Mouse (Mus musculus) CH12.LX (cell line): ENCODE data around the gene Nrxn3. TPM values are rescaled to one million over a fixed set of nuclear protein-coding genes. Genes with fewer than 3 reads are reported as not detected.

ENCODE experiments used
- DNase-seq: peaks from one replicate; pipeline ENCODE4 v3.0.0-alpha.2; 2013; ENCODE audit errors: extremely low read depth
- H3K27ac ChIP-seq: 2 replicates; pipeline ENCODE4 v1.5.1; 2012; ENCODE audit warnings: low read depth, mild to moderate bottlenecking, control low read depth, moderate library complexity; ENCODE audit not compliant: insufficient read depth
- H3K27me3 ChIP-seq: replicated peaks from 2 replicates; pipeline ENCODE3; 2012; ENCODE audit warnings: inconsistent platforms
- H3K36me3 ChIP-seq, 2 experiments: replicated peaks in 1 of 2; 2 replicates each; pipeline versions ENCODE3 to v1.6.1; 2012; ENCODE audit warnings: inconsistent platforms in 1 of 2, low read length in 1 of 2, mild to moderate bottlenecking in 1 of 2, mixed read lengths in 1 of 2, moderate library complexity in 1 of 2; ENCODE audit not compliant: control insufficient read depth in 1 of 2, insufficient read depth in 1 of 2
- H3K4me1 ChIP-seq, 2 experiments: 2 replicates each; pipeline ENCODE4 v1.6.1; 2012; ENCODE audit warnings: inconsistent platforms in 1 of 2, moderate library complexity in 1 of 2; ENCODE audit not compliant: insufficient read depth in 2 of 2, control insufficient read depth in 1 of 2
- H3K4me2 ChIP-seq: 2 replicates; pipeline ENCODE4 v1.6.1; 2012; ENCODE audit warnings: low read depth, mild to moderate bottlenecking, control low read depth; ENCODE audit not compliant: poor library complexity, insufficient read depth, severe bottlenecking
- H3K4me3 ChIP-seq, 3 experiments: fragments of 150-350 bp in 1 of 3; sonication (generic) in 1 of 3; replicated peaks in 1 of 3; 2 replicates each; pipeline versions ENCODE3 to v1.5.1; 2011 to 2012; ENCODE audit warnings: low read depth in 2 of 3, low read length in 2 of 3, mild to moderate bottlenecking in 2 of 3, moderate library complexity in 2 of 3, control low read depth in 1 of 3, improper control_type of control experiment in 1 of 3, inconsistent platforms in 1 of 3, mixed read lengths in 1 of 3; ENCODE audit not compliant: poor library complexity in 1 of 3
- H3K79me2 ChIP-seq: replicated peaks from 2 replicates; pipeline ENCODE4 v1.6.1; 2012; ENCODE audit warnings: mild to moderate bottlenecking, moderate library complexity; ENCODE audit not compliant: control insufficient read depth, poor library complexity, insufficient read depth, severe bottlenecking; ENCODE audit errors: extremely low read depth
- H3K9ac ChIP-seq: 2 replicates; pipeline ENCODE4 v1.6.1; 2012; ENCODE audit warnings: low read depth, mild to moderate bottlenecking, control low read depth, moderate library complexity; ENCODE audit not compliant: insufficient read depth
- H3K9me3 ChIP-seq: replicated peaks from 2 replicates; pipeline ENCODE3; 2012; ENCODE audit warnings: low read length, inconsistent platforms, mixed read lengths
- BHLHE40 ChIP-seq: IDR thresholded peaks from 2 replicates; pipeline ENCODE4 v1.6.1; 2011; ENCODE audit warnings: mild to moderate bottlenecking, low read depth, low read length, improper control_type of control experiment
- CHD1 ChIP-seq: IDR thresholded peaks from 2 replicates; pipeline ENCODE4 v1.6.1; 2012; ENCODE audit warnings: low read depth, low read length, improper control_type of control experiment, inconsistent platforms
- CHD2 ChIP-seq: IDR thresholded peaks from 2 replicates; pipeline ENCODE4 v1.6.1; 2011; ENCODE audit warnings: low read length, improper control_type of control experiment
- CTCF ChIP-seq, 2 experiments: IDR thresholded peaks in 1 of 2; conservative IDR thresholded peaks in 1 of 2; 2 replicates each; pipeline ENCODE4 v1.5.1; 2011 to 2012; ENCODE audit warnings: low read depth in 2 of 2, low read length in 2 of 2, improper control_type of control experiment in 1 of 2, inconsistent platforms in 1 of 2, mild to moderate bottlenecking in 1 of 2, moderate library complexity in 1 of 2
- ELF1 ChIP-seq: IDR thresholded peaks from 2 replicates; pipeline ENCODE4 v1.6.1; 2014; ENCODE audit warnings: low read depth, mild to moderate bottlenecking, inconsistent platforms, low read length, improper control_type of control experiment
- EP300 ChIP-seq: IDR thresholded peaks from 2 replicates; pipeline ENCODE4 v1.6.1; 2011; ENCODE audit warnings: low read length, improper control_type of control experiment
- ETS1 ChIP-seq: conservative IDR thresholded peaks from 2 replicates; pipeline ENCODE4 v1.6.1; 2012; ENCODE audit warnings: low read depth, mild to moderate bottlenecking, inconsistent platforms, low read length, improper control_type of control experiment, moderate library complexity
- GABPA ChIP-seq: IDR thresholded peaks from 2 replicates; pipeline ENCODE4 v1.6.1; 2012; ENCODE audit warnings: low read depth, low read length, improper control_type of control experiment, inconsistent platforms; ENCODE audit not compliant: insufficient replicate concordance
- HCFC1 ChIP-seq: IDR thresholded peaks from 2 replicates; pipeline ENCODE4 v1.6.1; 2012; ENCODE audit warnings: low read depth, mild to moderate bottlenecking, inconsistent platforms, low read length, improper control_type of control experiment
- IRF4 ChIP-seq: IDR thresholded peaks from 2 replicates; pipeline ENCODE4 v1.6.1; 2014; ENCODE audit warnings: low read depth, mild to moderate bottlenecking, inconsistent platforms, low read length, improper control_type of control experiment
- JUN ChIP-seq: IDR thresholded peaks from 2 replicates; pipeline ENCODE4 v1.6.1; 2011; ENCODE audit warnings: low read depth, mild to moderate bottlenecking, low read length, improper control_type of control experiment, moderate library complexity; ENCODE audit not compliant: insufficient read depth
- JUND ChIP-seq: conservative IDR thresholded peaks from 2 replicates; pipeline ENCODE4 v1.6.1; 2011; ENCODE audit warnings: low read depth, low read length, improper control_type of control experiment
- KAT2A ChIP-seq: IDR thresholded peaks from 2 replicates; pipeline ENCODE4 v1.6.1; 2012; ENCODE audit warnings: low read length, improper control_type of control experiment, inconsistent platforms; ENCODE audit not compliant: insufficient replicate concordance
- MAFK ChIP-seq: IDR thresholded peaks from 2 replicates; pipeline ENCODE4 v1.6.1; 2011; ENCODE audit warnings: low read length, improper control_type of control experiment; ENCODE audit not compliant: insufficient replicate concordance
- MAX ChIP-seq: IDR thresholded peaks from 2 replicates; pipeline ENCODE4 v1.6.1; 2011; ENCODE audit warnings: low read length, improper control_type of control experiment
- MAZ ChIP-seq: IDR thresholded peaks from 2 replicates; pipeline ENCODE4 v1.6.1; 2012; ENCODE audit warnings: low read depth, mild to moderate bottlenecking, inconsistent platforms, low read length, improper control_type of control experiment, moderate library complexity
- MEF2A ChIP-seq: IDR thresholded peaks from 2 replicates; pipeline ENCODE4 v1.6.1; 2014; ENCODE audit warnings: low read depth, mild to moderate bottlenecking, inconsistent platforms, low read length, improper control_type of control experiment, borderline replicate concordance
- MXI1 ChIP-seq: IDR thresholded peaks from 2 replicates; pipeline ENCODE4 v1.6.1; 2011; ENCODE audit warnings: mild to moderate bottlenecking, low read depth, low read length, improper control_type of control experiment
- PAX5 ChIP-seq: IDR thresholded peaks from 2 replicates; pipeline ENCODE4 v1.6.1; 2012; ENCODE audit warnings: low read length, inconsistent platforms, mixed read lengths
- POLR2A ChIP-seq: IDR thresholded peaks from 2 replicates; pipeline ENCODE4 v1.6.1; 2011; ENCODE audit warnings: low read depth, mild to moderate bottlenecking, improper control_type of control experiment, low read length
- POLR2AphosphoS2 ChIP-seq: IDR thresholded peaks from 2 replicates; pipeline ENCODE4 v1.6.1; 2011; ENCODE audit warnings: low read depth, low read length, improper control_type of control experiment
- RAD21 ChIP-seq: IDR thresholded peaks from 2 replicates; pipeline ENCODE4 v1.6.1; 2011; ENCODE audit warnings: low read depth, mild to moderate bottlenecking, low read length, improper control_type of control experiment, moderate library complexity
- RCOR1 ChIP-seq: conservative IDR thresholded peaks from 2 replicates; pipeline ENCODE4 v1.6.1; 2012; ENCODE audit warnings: low read depth, mild to moderate bottlenecking, inconsistent platforms, low read length, improper control_type of control experiment
- TCF12 ChIP-seq: IDR thresholded peaks from 2 replicates; pipeline ENCODE4 v1.6.1; 2014; ENCODE audit warnings: low read depth, mild to moderate bottlenecking, inconsistent platforms, low read length, improper control_type of control experiment
- UBTF ChIP-seq: IDR thresholded peaks from 2 replicates; pipeline ENCODE4 v1.6.1; 2012; ENCODE audit warnings: low read depth, mild to moderate bottlenecking, inconsistent platforms, low read length, improper control_type of control experiment, moderate library complexity
- USF1 ChIP-seq: IDR thresholded peaks from 2 replicates; pipeline ENCODE4 v1.6.1; 2014; ENCODE audit warnings: low read depth, mild to moderate bottlenecking, inconsistent platforms, low read length, improper control_type of control experiment
- ZC3H11A ChIP-seq: IDR thresholded peaks from 2 replicates; pipeline ENCODE4 v1.6.1; 2012; ENCODE audit warnings: low read depth, mild to moderate bottlenecking, inconsistent platforms, low read length, improper control_type of control experiment
- ZKSCAN1 ChIP-seq: IDR thresholded peaks from 2 replicates; pipeline ENCODE4 v1.6.1; 2012; ENCODE audit warnings: low read depth, inconsistent platforms, low read length, improper control_type of control experiment, borderline replicate concordance
- ZMIZ1 ChIP-seq: IDR thresholded peaks from 2 replicates; pipeline ENCODE4 v1.6.1; 2012; ENCODE audit warnings: low read depth, mild to moderate bottlenecking, inconsistent platforms, low read length, improper control_type of control experiment
- ZNF384 ChIP-seq: IDR thresholded peaks from 2 replicates; pipeline ENCODE4 v1.6.1; 2012; ENCODE audit warnings: low read depth, low read length, improper control_type of control experiment, inconsistent platforms
- dilution Hi-C: fragments of 300-500 bp; cut with MboI; formaldehyde crosslinking; loops from 2 replicates; pipeline ENCODE4 v1.14.3; 2020; ENCODE audit warnings: low sequenced_read_pairs; ENCODE audit not compliant: extremely low pct_unique_long_range_greater_than_20kb, extremely low pct_ligation_motif_present
- in situ Hi-C: fragments of 300-500 bp; cut with MboI; formaldehyde crosslinking; loops from 3 replicates; pipeline ENCODE4 v1.14.3; 2019; ENCODE audit warnings: low sequenced_read_pairs, low pct_ligation_motif_present, low pct_unique_long_range_greater_than_20kb, mixed read lengths
- polyA plus RNA-seq: library from polyadenylated mRNA; unstranded; fragments of >175 nt; gene quantifications from 2 replicates; pipeline ENCODE4 v1.2.1, GENCODE M21; 2012; ENCODE audit warnings: low read depth; ENCODE audit not compliant: insufficient read length
- total RNA-seq, 2 experiments: library from RNA; depleted of rRNA; stranded (reverse); fragments of 300-350 nt in 1 of 2; fragments of >200 nt in 1 of 2; gene quantifications; 2 replicates each; pipeline ENCODE4 v1.2.3; 2012 to 2014

Nrxn3 gene
- total and polyA plus RNA-seq, 3 experiments: 0.04 to 0.17 (median 0.09) TPM

GRCm38 (mm10) chr12:88722031-88722690, 515 bp upstream of the Nrxn3 start:
- dilution Hi-C loops: no loop called here
- Histone ChIP-seq H3K79me2 (no peaks in the 10 kb centered on the region), H3K36me3 (no peaks in the 10 kb centered on the region), H3K9me3 (no peaks in the 10 kb centered on the region), H3K4me1 (0 out of 4 replicates have a peak, but pooled peaks cover 0 to 3% of the 10 kb centered on the region in 2 experiments), H3K9ac (no peak overlapping the region), H3K27me3 (no peaks in the 10 kb centered on the region), H3K27ac (no peak overlapping the region), H3K4me2 (peak overlapping the region; percentile 0)
- DNase-seq: no peak
- TF ChIP-seq PAX5 (no peak), POLR2AphosphoS2 (no peak), IRF4 (no peak), KAT2A (no peak), UBTF (no peak), MAX (no peak), JUN (no peak), RAD21 (no peak), MAFK (no peak), EP300 (no peak), USF1 (no peak), ZKSCAN1 (no peak), MXI1 (no peak), ZNF384 (no peak), CHD2 (no peak), CTCF (conservative IDR thresholded peaks at IDR 0.05 in 1 of 2, IDR thresholded peaks at IDR 0.05 in 1 of 2; ENCODE audit: low read depth in 2 of 2, low read length in 2 of 2) (no peak), HCFC1 (no peak), POLR2A (no peak), ELF1 (no peak), CHD1 (no peak)
- TF ChIP-seq, all 38 proteins: peak for 0
- H3K4me3 ChIP-seq: no peak overlapping the region
- in situ Hi-C loops: no loop called here

GRCm38 (mm10) chr12:88726316-88726715, 3.6 kb downstream of the Nrxn3 start:
- H3K36me3 ChIP-seq: no peaks in the 10 kb centered on the region
- in situ Hi-C loops: no loop called here

More at GRCm38 (mm10) chr12:88726316-88726715, 3.6 kb downstream of the Nrxn3 start:
- no peak overlapping the region for H3K4me3 ChIP-seq
- no peak overlapping the region for H3K4me2 ChIP-seq
- no peak overlapping the region for H3K27ac ChIP-seq
- peaks cover 0 to 14% of the 10 kb centered on the region in 2 experiments; a peak in 2 of 4 replicates for H3K4me1 ChIP-seq
- TF ChIP-seq CHD2: no peak
- no peak for TF ChIP-seq TCF12
- no peak for TF ChIP-seq MAZ
- no peak for TF ChIP-seq MEF2A
- no peak for TF ChIP-seq GABPA
- no peak for TF ChIP-seq ETS1
- no peak for TF ChIP-seq KAT2A
- no peak for TF ChIP-seq JUN
- TF ChIP-seq ZMIZ1: no peak
- no peak for TF ChIP-seq HCFC1
- TF ChIP-seq POLR2AphosphoS2: no peak
- TF ChIP-seq JUND: no peak
- no peak for TF ChIP-seq ZC3H11A
- no peak for TF ChIP-seq RCOR1
- TF ChIP-seq PAX5: no peak
- no peak for TF ChIP-seq BHLHE40
- H3K9ac ChIP-seq: no peak overlapping the region
- DNase-seq: no peak
- H3K9me3 ChIP-seq: no peaks in the 10 kb centered on the region
- H3K79me2 ChIP-seq: no peaks in the 10 kb centered on the region
- dilution Hi-C loops: no loop called here
- no peaks in the 10 kb centered on the region for H3K27me3 ChIP-seq
